In the genomic region with DNA sequence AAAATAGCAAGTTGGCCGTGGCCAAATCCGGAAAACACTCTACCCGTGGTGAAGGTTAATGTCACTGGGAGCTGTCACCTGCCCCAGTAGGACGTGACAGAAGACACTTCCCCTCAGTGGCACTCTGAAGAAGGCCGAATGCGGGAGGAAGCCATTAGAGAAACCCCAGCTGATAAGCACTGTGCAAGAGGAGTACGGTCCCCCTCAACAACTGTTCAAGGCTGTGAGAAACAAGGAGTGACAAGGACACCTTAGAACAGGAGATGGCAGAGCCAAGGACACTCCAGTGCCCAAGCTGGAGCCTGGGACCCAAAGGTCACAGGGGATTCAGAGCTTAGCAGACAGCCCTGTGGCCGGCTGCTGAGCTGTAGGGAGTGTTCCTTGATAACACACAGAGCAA, we compare ENCODE assay signal across 12 mouse cellular contexts. TPM values are rescaled to one million over a fixed set of nuclear protein-coding genes. Genes with fewer than 3 reads are reported as not detected.
DNase-seq lines count a peak whose midpoint lies in the region; ATAC-seq and TF ChIP-seq lines count a peak whose summit lies in the region.
"Had no signal": no experiment of that assay in that cellular context is flagged by ENCODE, and none has a peak within 500 bp of the region (broad histone marks: within the 10 kb centered on the region; RNA-seq: fewer than 3 reads in every experiment).

No protein-coding gene starts in this region.

- no peaks in the 10 kb centered on the region for H3K36me3 ChIP-seq in thymus, adult 2 months (ENCODE audit: control insufficient read depth, insufficient read depth, low read length)
- H3K36me3 ChIP-seq in liver, postnatal 0 days (replicated peaks; ENCODE audit: insufficient read depth, low read length), result no peaks in the 10 kb centered on the region
- H3K36me3 ChIP-seq: hindbrain, embryonic 10.5 days; liver, embryonic 13.5 days had no signal

- peak overlapping the region; percentile 10; the same call in 1 of the 2 replicates for H3K4me2 ChIP-seq in liver, postnatal 0 days (ENCODE audit: low read depth, low read length)
- H3K4me2 ChIP-seq: liver, embryonic 13.5 days had no signal

- WGBS in thymus, adult 2 months, result 15% methylated on average over 8 of the region's 8 CpGs
- 11% methylated on average over 8 of the region's 8 CpGs for WGBS in liver, postnatal 0 days (ENCODE audit: insufficient replicate concordance)

- H3K9ac ChIP-seq in liver, postnatal 0 days (replicated peaks), result peak overlapping the region; percentile 18; the same call in 1 of the 2 replicates
- H3K9ac ChIP-seq: liver, embryonic 13.5 days had no signal

- DNase-seq in adrenal gland, adult (ENCODE audit: inconsistent age in 2 of 2, low spot score in 1 of 2), result peak; percentile 67 to 87
- no peak for DNase-seq in adrenal gland, postnatal 4 days (ENCODE audit: low spot score in 2 of 2)
- DNase-seq in thymus, adult 2 months, result no peak
- DNase-seq in thymus, adult 18-20 months, result no peak
- no peak for DNase-seq in liver, postnatal 0 days
- DNase-seq in layer of hippocampus, postnatal 25 days (ENCODE audit: extremely low spot score in 1 of 2, low spot score in 1 of 2), result no peak
- no peak for DNase-seq in urinary bladder, postnatal 4 days (ENCODE audit: low spot score in 2 of 2)
- DNase-seq in embryo, embryonic 10 days (ENCODE audit: low spot score), result no peak
- DNase-seq: cerebellum, adult 2 months; liver, embryonic 13.5 days had no signal

- no peak for TF ChIP-seq EP300 in liver, postnatal 0 days (IDR thresholded peaks at IDR 0.05; ENCODE audit: low read depth)

- TF ChIP-seq POLR2A in thymus, adult 2 months (IDR thresholded peaks at IDR 0.05; ENCODE audit: control insufficient read depth, extremely low read depth, insufficient read depth, low read length, poor library complexity), result no peak

- H3K9me3 ChIP-seq in liver, postnatal 0 days (ENCODE audit: low read length), result no peaks in the 10 kb centered on the region
- H3K9me3 ChIP-seq: hindbrain, embryonic 10.5 days; liver, embryonic 13.5 days had no signal

- H3K4me3 ChIP-seq in thymus, adult 2 months (ENCODE audit: control insufficient read depth, insufficient read depth, low read length), result no peak overlapping the region
- no peak overlapping the region for H3K4me3 ChIP-seq in liver, postnatal 0 days (ENCODE audit: low read depth, low read length)
- H3K4me3 ChIP-seq: hindbrain, embryonic 10.5 days; liver, embryonic 13.5 days had no signal

- TF ChIP-seq CTCF in thymus, adult 2 months (IDR thresholded peaks at IDR 0.05; ENCODE audit: borderline replicate concordance, control insufficient read depth, extremely low read depth, insufficient read depth, low read length, poor library complexity), result no peak
- no peak for TF ChIP-seq CTCF in liver, postnatal 0 days (IDR thresholded peaks at IDR 0.05; ENCODE audit: low read depth)

- ATAC-seq in liver, postnatal 0 days, result no peak
- ATAC-seq: midbrain, embryonic 16.5 days had no signal

- H3K4me1 ChIP-seq in thymus, adult 2 months (replicated peaks; ENCODE audit: control insufficient read depth, insufficient read depth, low read length), result peaks cover 18% of the 10 kb centered on the region
- H3K4me1 ChIP-seq in liver, postnatal 0 days (ENCODE audit: insufficient read depth), result peaks cover 16% of the 10 kb centered on the region

- no peaks in the 10 kb centered on the region for H3K27me3 ChIP-seq in thymus, adult 2 months (ENCODE audit: control insufficient read depth, insufficient read depth, low read length)
- H3K27me3 ChIP-seq in liver, postnatal 0 days (ENCODE audit: insufficient read depth, low read length), result no peaks in the 10 kb centered on the region
- H3K27me3 ChIP-seq: liver, embryonic 13.5 days had no signal

- H3K27ac ChIP-seq in thymus, adult 2 months (ENCODE audit: control insufficient read depth, insufficient read depth, low read length), result peak overlapping the region; percentile 24; the same call in 1 of the 2 replicates
- H3K27ac ChIP-seq in liver, postnatal 0 days (ENCODE audit: low read depth), result no peak overlapping the region
- H3K27ac ChIP-seq: hindbrain, embryonic 10.5 days; liver, embryonic 13.5 days had no signal

RNA-seq across cellular contexts. Expression of a gene that starts 2.5 kb away (rescaled TPM):
- total RNA-seq in adrenal gland, postnatal 4 days (2021), result under 1 TPM; 0.62 to 0.64 TPM
- 0.08 and 0.11 TPM in 2 replicates for polyA plus RNA-seq in thymus, adult 2 months (2012; rRNA removed)
- polyA plus RNA-seq in liver, postnatal 0 days (2015; fragmentation: Nextera tagmentation; extraction: Ambion mirVana), result not detected in 2 replicates
- total RNA-seq in layer of hippocampus, postnatal 25 days (2021), result under 1 TPM; 0.30 to 0.35 TPM
- polyA plus RNA-seq: liver, embryonic 13.5 days; midbrain, embryonic 16.5 days had no signal

RNA-seq across cellular contexts. Expression of a gene that starts 58.1 kb away (rescaled TPM):
- total RNA-seq in adrenal gland, postnatal 4 days (2021), result 10 to 100 TPM; 41.2 to 43.1 TPM
- 5.8 and 6.7 TPM in 2 replicates for polyA plus RNA-seq in thymus, adult 2 months (2012; rRNA removed)
- not detected in 2 replicates for polyA plus RNA-seq in liver, postnatal 0 days (2015; fragmentation: Nextera tagmentation; extraction: Ambion mirVana)
- 100 to 1,000 TPM; 516 to 583 TPM for total RNA-seq in layer of hippocampus, postnatal 25 days (2021)

Comparison
In these comparisons a context has a peak if more than half of its experiments do, and no peak if none do; other contexts are left out.
1. DNase-seq: peak in adrenal gland, adult (2 of 2); none in adrenal gland, postnatal 4 days (0 of 2), thymus, adult 2 months (single experiment), thymus, adult 18-20 months (0 of 2), liver, postnatal 0 days (single experiment), layer of hippocampus, postnatal 25 days (0 of 2), urinary bladder, postnatal 4 days (0 of 2) and embryo, embryonic 10 days (single experiment).
2. RNA of a gene that starts 58.1 kb away (total RNA-seq): 516 to 583 TPM in layer of hippocampus, postnatal 25 days; 41.2 to 43.1 TPM in adrenal gland, postnatal 4 days; every median in the first group is over 10 times any median in the second.